Mouse (Mus musculus) ES-Bruce4 (cell line): ENCODE data around the gene Tmem184b.

Experiments used
- CTCF ChIP-seq: IDR thresholded peaks from one replicate; pipeline ENCODE4 v1.8.1; 2011; ENCODE audit warnings: low read depth, low read length
- EP300 ChIP-seq: IDR thresholded peaks from 2 replicates; pipeline ENCODE4 v1.6.1; 2011; ENCODE audit warnings: low read depth, low read length; ENCODE audit not compliant: insufficient read depth
- POLR2A ChIP-seq: IDR thresholded peaks from one replicate; pipeline ENCODE4 v1.8.1; 2011; ENCODE audit warnings: low read length; ENCODE audit not compliant: insufficient read depth

DNA sequence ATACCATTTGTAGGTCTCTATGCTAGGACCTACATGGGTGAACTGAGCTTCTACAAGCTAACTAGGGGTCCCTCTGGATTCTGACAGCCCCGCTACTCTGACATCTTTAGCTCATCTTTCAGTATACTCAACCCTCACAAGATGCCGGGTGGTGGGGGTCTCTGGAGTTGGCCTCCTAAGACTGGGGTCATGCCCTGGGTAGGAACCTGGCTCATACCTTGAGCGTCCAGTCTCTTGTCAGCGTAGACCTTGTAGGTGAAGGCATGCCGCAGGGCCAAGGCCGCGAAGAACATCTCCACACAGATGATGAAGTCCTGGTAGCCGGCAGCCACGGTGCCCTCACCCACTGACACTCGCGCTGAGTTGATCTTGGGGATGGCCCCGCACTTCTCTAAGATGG is 38.3 kb downstream of the Tmem184b start:
- TF ChIP-seq CTCF (no peak), EP300 (no peak), POLR2A (no peak)
